Mouse (Mus musculus): Measurements from ENCODE around the gene Mul1.

- no peak for TF ChIP-seq CTCF (IDR thresholded peaks at IDR 0.05; ENCODE audit: low read depth, low read length)
- TF ChIP-seq POLR2A (IDR thresholded peaks at IDR 0.05; ENCODE audit: extremely low read depth, insufficient read depth, low read length) = no peak
Measured at GRCm38 (mm10) chr4:138457091-138457490, 22.6 kb downstream of the Mul1 start.

Data from liver, adult 2 months (tissue).